Mouse (Mus musculus) CD4-positive, CD25-positive, alpha-beta regulatory T cell (primary cell): ENCODE data around the gene Smarcd1. TPM values are rescaled to one million over a fixed set of nuclear protein-coding genes. Genes with fewer than 3 reads are reported as not detected.

Source experiments
- polyA plus RNA-seq: library from polyadenylated mRNA; unstranded; fragments of 100-300 nt; shearing (Covaris generic); gene quantifications from one replicate; pipeline ENCODE4 v1.2.1, GENCODE M21; 2017

Smarcd1 gene
- 36.9 TPM for polyA plus RNA-seq

GRCm38 (mm10) chr15:99701999-99702900 lies at the start of gene Smarcd1:
Gene Smarcd1, plus strand, starts transcription at chr15:99702129.

GRCm38 (mm10) chr15:99670154-99670821 lies 31.6 kb upstream of the Smarcd1 start, which contains the start of gene Asic1:
Gene Asic1, plus strand, starts transcription at chr15:99670368.

GRCm38 (mm10) chr15:99705440-99706048 lies 3.6 kb downstream of the Smarcd1 start, which contains the start of gene Gm17349:
Gene Gm17349, minus strand, starts transcription at chr15:99705490.

GRCm38 (mm10) chr15:99717386-99718334 lies 15.7 kb downstream of the Smarcd1 start, which contains the start of gene Gpd1:
Gene Gpd1, plus strand, starts transcription at chr15:99717515.

GRCm38 (mm10) chr15:99725341-99726155 lies 23.6 kb downstream of the Smarcd1 start, which contains the start of gene Cox14:
Gene Cox14, plus strand, starts transcription at chr15:99725618.

Other genes starting within 250 kb of the Smarcd1 start
- gene Nckap5l, start 244.4 kb upstream of the Smarcd1 start, polyA plus RNA-seq, result 16.1 TPM
- gene Bcdin3d, start 227.4 kb upstream of the Smarcd1 start, polyA plus RNA-seq, result 30.7 TPM
- gene Faim2, start 174.0 kb upstream of the Smarcd1 start, polyA plus RNA-seq, result 0.13 TPM
- not detected for gene Aqp2, start 123.1 kb upstream of the Smarcd1 start, polyA plus RNA-seq
- not detected for gene Aqp5, start 111.3 kb upstream of the Smarcd1 start, polyA plus RNA-seq
- not detected for gene Aqp6, start 100.7 kb upstream of the Smarcd1 start, polyA plus RNA-seq
- 21.3 TPM for gene Racgap1, start 50.5 kb upstream of the Smarcd1 start, polyA plus RNA-seq
- 1.0 TPM for gene Asic1, start 31.8 kb upstream of the Smarcd1 start, polyA plus RNA-seq
- not detected for gene Gm17349, start 3.4 kb downstream of the Smarcd1 start, polyA plus RNA-seq
- 0.06 TPM for gene Gpd1, start 15.4 kb downstream of the Smarcd1 start, polyA plus RNA-seq
- gene Cox14, start 23.5 kb downstream of the Smarcd1 start, polyA plus RNA-seq, result 162 TPM
- gene Cers5, start 70.8 kb downstream of the Smarcd1 start, polyA plus RNA-seq, result 85.7 TPM
- 1.6 TPM for gene Lima1, start 173.3 kb downstream of the Smarcd1 start, polyA plus RNA-seq